Mouse (Mus musculus) limb, embryonic 15.5 days (tissue): ENCODE results near the gene Myt1. TPM values are rescaled to one million over a fixed set of nuclear protein-coding genes. Genes with fewer than 3 reads are reported as not detected.

Experiments used
- ATAC-seq: fragments of 200-750 bp; cut with Nextera tagmentation; 2 replicates; pipeline ENCODE4 v1.8.0; 2017; ENCODE audit warnings: low read depth, moderate TSS enrichment; ENCODE audit not compliant: insufficient number of reproducible peaks, low FRiP score, low TSS enrichment
- H3K27ac ChIP-seq: fragments of 300-500 bp; sonication (generic); 2 replicates; pipeline ENCODE4 v1.5.1; 2015; ENCODE audit warnings: moderate library complexity, mild to moderate bottlenecking, inconsistent platforms
- H3K27me3 ChIP-seq: fragments of 300-500 bp; sonication (generic); 2 replicates; pipeline ENCODE4 v1.6.1; 2015; ENCODE audit warnings: inconsistent platforms
- H3K36me3 ChIP-seq: fragments of 300-500 bp; sonication (generic); 2 replicates; pipeline ENCODE4 v1.6.1; 2015; ENCODE audit warnings: inconsistent platforms
- H3K4me1 ChIP-seq: fragments of 300-500 bp; sonication (generic); 2 replicates; pipeline ENCODE4 v1.6.1; 2015; ENCODE audit warnings: inconsistent platforms
- H3K4me2 ChIP-seq: fragments of 300-500 bp; sonication (generic); 2 replicates; pipeline ENCODE4 v1.6.1; 2015; ENCODE audit warnings: mild to moderate bottlenecking, inconsistent platforms
- H3K4me3 ChIP-seq: fragments of 300-500 bp; sonication (generic); 2 replicates; pipeline ENCODE4 v1.5.1; 2015; ENCODE audit warnings: mild to moderate bottlenecking, inconsistent platforms
- H3K9ac ChIP-seq: fragments of 300-500 bp; sonication (generic); 2 replicates; pipeline ENCODE4 v1.6.1; 2015; ENCODE audit warnings: inconsistent platforms
- H3K9me3 ChIP-seq: fragments of 300-500 bp; sonication (generic); 2 replicates; pipeline ENCODE4 v1.6.1; 2016; ENCODE audit warnings: inconsistent platforms
- WGBS: fragments of 180-500 bp; shearing (Covaris S2); methylation state at CpG from one replicate; pipeline ENCODE4 v1.1.7; 2015; 5-methylcytosine and 5-hydroxymethylcytosine counted together
- polyA plus RNA-seq: library from polyadenylated mRNA; unstranded; fragments of >200 nt; fragmentation: Nextera tagmentation; extraction: Ambion mirVana; gene quantifications from 2 replicates; pipeline ENCODE4 v1.2.1, GENCODE M21; 2015

Gene Myt1
- polyA plus RNA-seq, 1 experiment from 2014 or later, result not detected

DNA sequence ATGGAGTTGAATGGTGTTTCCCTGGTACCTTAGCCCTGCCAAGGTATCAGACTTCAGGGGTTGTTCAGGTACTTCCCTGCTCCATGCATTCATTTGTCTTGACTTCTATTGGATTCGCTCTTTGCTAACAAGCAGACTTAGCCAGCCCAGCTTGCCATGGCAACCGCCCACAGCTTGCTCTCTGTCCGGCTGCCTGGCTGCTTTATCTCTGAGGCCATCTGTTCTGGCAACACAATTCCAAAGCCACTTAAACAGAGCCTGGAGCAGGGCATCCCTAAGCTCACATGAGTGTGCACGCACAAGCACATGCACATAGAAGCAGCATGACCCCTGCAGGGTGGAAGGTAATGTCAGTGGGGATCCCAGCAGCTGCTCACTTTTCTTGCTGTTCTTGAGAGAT is 4.1 kb upstream of the Myt1 start:
- Histone ChIP-seq H3K27ac (no peak overlapping the region), H3K9ac (no peak overlapping the region), H3K4me3 (no peak overlapping the region), H3K4me1 (no peaks in the 10 kb centered on the region; the same call in 1 of the 2 replicates), H3K4me2 (no peak overlapping the region), H3K9me3 (no peaks in the 10 kb centered on the region), H3K27me3 (0 out of 2 replicates have a peak, but pooled peaks cover 8% of the 10 kb centered on the region), H3K36me3 (no peaks in the 10 kb centered on the region)
- ATAC-seq, result no peak
- WGBS, result 49% methylated on average over 4 of the region's 4 CpGs

DNA sequence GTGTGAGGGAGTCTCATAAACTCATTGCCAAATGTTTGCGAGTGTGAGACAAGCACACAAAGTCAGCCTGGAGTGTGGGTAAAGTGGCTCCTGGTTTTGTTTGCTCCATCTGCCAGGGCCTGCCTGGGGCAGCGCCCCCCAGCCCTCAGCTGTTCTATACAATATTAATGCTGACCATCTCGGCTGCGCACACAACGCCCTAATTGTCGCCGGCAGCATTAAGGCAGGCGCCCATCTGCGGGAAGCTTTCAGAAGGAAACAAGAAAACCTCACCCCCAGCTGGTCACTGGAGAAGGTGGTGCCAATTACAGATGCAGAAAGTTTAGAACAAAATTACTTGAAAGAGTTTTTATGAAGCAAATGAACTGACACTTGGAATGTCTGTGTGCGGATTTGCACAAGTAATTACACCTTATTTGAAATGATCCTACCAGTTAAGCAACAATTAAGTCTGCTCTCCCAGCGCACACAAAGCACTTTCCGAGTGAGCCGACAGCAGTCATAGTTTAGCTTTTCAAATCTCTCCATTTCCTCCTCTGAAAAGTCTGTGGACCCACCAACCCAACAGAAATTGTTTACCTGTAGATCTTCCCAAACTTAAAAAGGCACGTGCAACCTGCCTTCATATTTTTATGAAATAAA is 875 bp downstream of the Myt1 start:
- Histone ChIP-seq H3K4me3 (no peak overlapping the region), H3K9ac (no peak overlapping the region), H3K36me3 (no peaks in the 10 kb centered on the region), H3K9me3 (no peaks in the 10 kb centered on the region), H3K27me3 (0 out of 2 replicates have a peak, but pooled peaks cover 10% of the 10 kb centered on the region), H3K27ac (no peak overlapping the region), H3K4me1 (no peaks in the 10 kb centered on the region; the same call in 1 of the 2 replicates), H3K4me2 (no peak overlapping the region)
- 25% methylated on average over 14 of the region's 14 CpGs for WGBS
- no peak for ATAC-seq

DNA sequence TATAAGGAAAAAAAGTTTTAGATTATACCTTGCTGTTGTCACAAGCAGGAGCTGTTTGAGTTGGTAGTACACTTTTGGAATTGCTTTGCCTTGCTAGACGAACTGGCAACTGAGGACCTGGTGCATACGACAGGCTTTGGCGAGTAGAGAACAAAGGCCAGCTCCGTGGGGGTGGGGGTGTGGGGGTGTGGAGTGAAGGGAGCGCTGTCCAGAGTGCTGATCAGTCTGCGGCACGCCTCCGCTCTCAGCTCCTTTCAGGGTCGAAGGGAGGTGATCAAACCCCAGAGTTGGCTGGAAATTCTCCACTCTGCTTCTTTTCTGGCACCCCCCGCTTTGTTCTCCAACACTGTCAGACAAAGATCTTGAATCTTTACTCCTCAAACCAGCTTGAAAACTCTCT is 1.5 kb downstream of the Myt1 start:
- WGBS, result 1% methylated on average over 10 of the region's 10 CpGs
- H3K27ac ChIP-seq, result no peak overlapping the region
- ATAC-seq, result no peak

DNA sequence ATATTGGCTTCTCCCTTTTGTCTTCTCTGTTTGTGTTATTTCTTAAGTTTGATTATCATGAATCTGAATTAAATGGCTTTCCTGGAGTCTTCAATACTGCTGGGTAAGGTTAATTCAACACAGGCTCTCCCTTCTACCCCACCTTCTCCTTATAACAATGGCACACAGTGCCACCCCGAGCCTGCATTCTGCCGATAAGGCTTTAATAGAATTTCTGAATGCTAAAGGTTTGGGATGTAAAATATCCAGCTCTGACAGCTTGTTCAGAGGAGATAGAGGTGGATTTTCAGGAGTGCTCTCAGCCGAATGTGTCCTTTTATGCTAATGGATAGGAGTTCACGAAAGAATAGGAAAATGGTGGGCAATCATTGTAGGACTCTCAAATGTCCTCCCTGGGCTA is 2.1 kb downstream of the Myt1 start:
- no peak overlapping the region for H3K9ac ChIP-seq
- no peak for ATAC-seq
- H3K4me2 ChIP-seq, result no peak overlapping the region
- H3K9me3 ChIP-seq, result no peaks in the 10 kb centered on the region
- no peaks in the 10 kb centered on the region; the same call in 1 of the 2 replicates for H3K4me1 ChIP-seq
- no peaks in the 10 kb centered on the region for H3K36me3 ChIP-seq
- WGBS, result 76% methylated on average over 4 of the region's 4 CpGs
- H3K4me3 ChIP-seq, result no peak overlapping the region
- 0 out of 2 replicates have a peak, but pooled peaks cover 10% of the 10 kb centered on the region for H3K27me3 ChIP-seq
- no peak overlapping the region for H3K27ac ChIP-seq

More for the DNA sequence above, 1.5 kb downstream of the Myt1 start:
- Histone ChIP-seq H3K36me3 (no peaks in the 10 kb centered on the region), H3K4me3 (no peak overlapping the region), H3K4me1 (no peaks in the 10 kb centered on the region; the same call in 1 of the 2 replicates), H3K9ac (no peak overlapping the region), H3K4me2 (no peak overlapping the region), H3K9me3 (no peaks in the 10 kb centered on the region), H3K27me3 (0 out of 2 replicates have a peak, but pooled peaks cover 10% of the 10 kb centered on the region)

DNA sequence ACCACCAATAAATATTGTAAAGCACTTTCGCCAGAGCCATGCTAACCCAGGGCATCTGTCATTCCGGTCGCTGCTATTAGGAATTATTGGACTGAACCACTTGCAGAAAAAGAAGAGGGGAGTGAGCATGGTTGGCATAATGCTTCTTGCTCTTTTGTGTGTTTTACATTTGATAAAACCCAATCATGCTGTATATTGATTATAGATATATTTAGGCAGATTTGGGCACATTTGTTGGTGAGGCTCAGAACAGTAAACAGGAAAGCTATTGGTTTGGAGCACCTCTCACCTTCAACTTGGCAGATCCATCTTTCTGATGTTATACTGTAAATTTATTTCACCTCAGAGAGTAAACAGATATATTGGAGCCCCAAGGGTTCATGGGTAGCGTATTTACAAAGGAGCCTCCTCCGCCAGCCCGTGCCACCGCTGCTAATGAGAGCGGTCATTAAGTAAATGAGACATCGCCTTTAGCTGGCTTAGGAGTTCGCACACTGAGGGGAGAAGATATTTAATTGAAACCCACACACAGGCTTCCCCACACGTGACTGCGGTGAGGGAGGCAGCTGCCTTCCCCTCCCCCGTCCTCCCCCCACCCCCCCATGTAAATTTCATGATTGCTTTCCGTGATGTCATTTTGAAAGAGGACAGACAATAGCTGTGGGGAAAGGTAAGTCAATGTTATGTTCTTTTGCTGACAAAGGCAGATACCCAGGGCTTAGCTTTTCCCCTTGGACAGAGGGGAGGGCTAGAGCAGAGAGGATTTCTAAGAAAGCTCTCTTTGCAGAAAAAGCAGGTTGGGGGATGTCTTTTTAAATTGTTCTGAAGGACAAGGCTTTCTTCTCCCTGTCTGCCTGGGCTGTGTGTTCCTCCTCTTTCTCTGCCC is 3.8 kb downstream of the Myt1 start:
- 0 out of 2 replicates have a peak, but pooled peaks cover 10% of the 10 kb centered on the region for H3K27me3 ChIP-seq
- no peak overlapping the region for H3K4me2 ChIP-seq
- H3K4me1 ChIP-seq, result no peaks in the 10 kb centered on the region; the same call in 1 of the 2 replicates
- 40% methylated on average over 14 of the region's 14 CpGs for WGBS
- H3K9me3 ChIP-seq, result no peaks in the 10 kb centered on the region
- no peaks in the 10 kb centered on the region for H3K36me3 ChIP-seq
- no peak overlapping the region for H3K4me3 ChIP-seq
- H3K9ac ChIP-seq, result no peak overlapping the region
- no peak overlapping the region for H3K27ac ChIP-seq
- no peak for ATAC-seq

DNA sequence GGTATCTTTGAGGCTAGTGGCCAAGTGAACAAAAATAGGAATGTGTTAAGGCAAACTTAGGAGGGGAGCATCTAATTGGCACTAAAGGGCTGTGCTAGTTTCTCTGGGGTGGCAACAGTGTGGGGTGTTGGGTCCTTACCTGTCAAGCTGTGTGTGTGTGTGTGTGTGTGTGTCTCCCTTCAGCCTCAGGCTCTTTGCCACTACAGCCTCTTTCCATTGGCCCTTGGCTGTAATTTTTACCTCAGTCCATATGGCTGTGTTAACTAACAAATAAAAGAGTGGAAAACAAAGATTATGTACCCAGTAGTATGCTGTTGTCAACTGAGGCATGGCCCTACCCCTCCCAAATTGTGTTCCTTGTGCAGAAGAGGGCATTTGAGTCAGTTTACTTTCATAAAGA is 5.3 kb downstream of the Myt1 start:
- Histone ChIP-seq H3K4me1 (no peaks in the 10 kb centered on the region), H3K9me3 (no peaks in the 10 kb centered on the region), H3K27ac (no peak overlapping the region), H3K27me3 (0 out of 2 replicates have a peak, but pooled peaks cover 3% of the 10 kb centered on the region), H3K9ac (no peak overlapping the region), H3K4me2 (no peak overlapping the region), H3K36me3 (no peaks in the 10 kb centered on the region), H3K4me3 (no peak overlapping the region)
- ATAC-seq, result no peak

DNA sequence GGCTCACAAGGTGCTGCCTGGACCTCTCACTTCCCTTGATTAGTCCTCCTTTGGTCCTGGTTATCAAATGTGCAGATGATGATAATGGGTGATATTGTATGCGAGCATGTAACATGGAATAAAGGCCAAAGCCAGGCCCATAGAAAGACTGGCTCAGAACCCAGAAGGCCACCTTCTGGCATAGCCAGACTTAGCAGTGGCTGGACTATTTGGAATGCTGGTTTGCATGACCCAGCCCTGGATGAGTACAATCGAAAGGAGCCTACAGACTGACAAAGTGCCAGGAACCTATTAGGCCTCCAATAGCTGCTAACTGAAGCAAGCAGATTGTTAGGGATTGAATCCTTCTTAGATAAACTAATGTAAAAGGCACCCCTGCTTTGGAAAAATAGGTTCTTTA is 6.3 kb downstream of the Myt1 start:
- Histone ChIP-seq H3K9ac (no peak overlapping the region), H3K4me1 (no peaks in the 10 kb centered on the region), H3K27ac (no peak overlapping the region), H3K4me2 (no peak overlapping the region), H3K36me3 (no peaks in the 10 kb centered on the region), H3K9me3 (no peaks in the 10 kb centered on the region), H3K4me3 (no peak overlapping the region), H3K27me3 (0 out of 2 replicates have a peak, but pooled peaks cover 2% of the 10 kb centered on the region)
- ATAC-seq, result no peak
- 80% methylated on average over 2 of the region's 2 CpGs for WGBS

DNA sequence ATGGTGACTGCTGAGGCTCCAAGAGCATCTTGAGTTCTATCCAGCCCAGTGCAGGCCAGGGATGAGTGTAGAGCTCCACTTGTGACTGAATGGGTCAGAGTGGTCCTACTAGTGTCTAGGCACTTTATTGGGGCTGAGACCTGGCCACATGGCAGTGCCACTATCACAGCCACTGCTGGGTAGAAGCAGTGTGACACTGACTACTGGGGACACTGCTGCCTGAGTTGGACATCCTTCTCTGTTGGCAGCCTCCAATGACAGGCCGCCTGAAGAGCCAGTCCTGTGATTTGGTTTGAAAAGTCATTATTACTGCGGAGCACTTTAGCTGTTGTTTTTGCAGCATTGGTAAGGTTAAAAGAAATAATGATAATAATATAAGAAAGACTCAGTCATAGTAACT is 10.1 kb downstream of the Myt1 start:
- ATAC-seq, result no peak
- no peak overlapping the region for H3K27ac ChIP-seq
- no peak overlapping the region for H3K4me3 ChIP-seq
- H3K36me3 ChIP-seq, result no peaks in the 10 kb centered on the region
- no peaks in the 10 kb centered on the region for H3K9me3 ChIP-seq
- no peaks in the 10 kb centered on the region for H3K27me3 ChIP-seq
- H3K9ac ChIP-seq, result no peak overlapping the region
- H3K4me2 ChIP-seq, result no peak overlapping the region
- WGBS, result 67% methylated on average over 2 of the region's 2 CpGs
- no peaks in the 10 kb centered on the region for H3K4me1 ChIP-seq

DNA sequence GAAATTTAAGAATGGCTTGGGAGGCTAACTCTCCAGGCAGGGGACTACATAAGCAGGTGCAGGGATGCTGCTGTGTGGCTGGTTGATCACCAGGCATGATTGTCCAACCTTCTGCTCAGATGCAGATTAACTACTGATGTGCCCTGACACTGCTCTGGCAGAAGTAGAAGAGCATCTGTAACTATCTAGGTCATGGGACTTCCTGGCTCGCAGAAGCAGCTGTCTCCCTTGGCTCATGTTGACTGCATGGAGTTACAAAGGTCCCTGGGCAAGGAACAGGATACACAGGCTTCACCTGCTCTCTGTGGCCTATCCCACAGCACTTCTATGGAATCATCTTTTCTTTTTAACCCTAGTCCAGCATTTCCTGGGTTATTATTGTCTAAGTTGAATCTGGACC is 12.7 kb downstream of the Myt1 start:
- H3K27ac ChIP-seq, result no peak overlapping the region
- 81% methylated on average over 1 of the region's 1 CpGs for WGBS
- H3K4me1 ChIP-seq, result no peaks in the 10 kb centered on the region
- H3K4me2 ChIP-seq, result no peak overlapping the region
- H3K9me3 ChIP-seq, result no peaks in the 10 kb centered on the region
- no peak overlapping the region for H3K9ac ChIP-seq
- ATAC-seq, result no peak
- H3K27me3 ChIP-seq, result no peaks in the 10 kb centered on the region
- no peaks in the 10 kb centered on the region for H3K36me3 ChIP-seq
- H3K4me3 ChIP-seq, result no peak overlapping the region

DNA sequence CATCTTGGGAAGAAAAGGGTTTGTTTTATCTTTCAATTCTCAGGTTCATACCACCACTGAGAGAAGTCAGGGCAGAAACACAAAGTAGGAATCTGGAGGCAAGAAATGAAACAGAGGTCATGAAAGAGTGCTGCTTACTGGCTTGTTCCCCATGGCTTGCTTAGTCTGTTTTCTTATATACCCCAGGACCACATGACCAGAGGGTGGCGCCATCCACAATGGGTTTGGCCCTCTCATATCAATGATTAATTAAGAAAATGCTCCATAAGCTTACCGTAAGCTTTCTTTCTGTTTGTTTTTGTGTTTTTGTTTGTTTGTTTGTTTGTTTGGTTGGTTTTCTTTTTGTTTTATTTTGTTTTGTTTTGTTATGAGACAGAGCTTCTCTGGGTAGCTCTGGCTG is 14.6 kb downstream of the Myt1 start:
- no peak overlapping the region for H3K27ac ChIP-seq
- no peak overlapping the region for H3K4me3 ChIP-seq
- ATAC-seq, result no peak
- no peaks in the 10 kb centered on the region for H3K36me3 ChIP-seq
- WGBS, result 52% methylated on average over 2 of the region's 2 CpGs
- H3K4me1 ChIP-seq, result no peaks in the 10 kb centered on the region
- H3K9ac ChIP-seq, result no peak overlapping the region
- no peaks in the 10 kb centered on the region for H3K9me3 ChIP-seq
- H3K4me2 ChIP-seq, result no peak overlapping the region
- no peaks in the 10 kb centered on the region for H3K27me3 ChIP-seq

DNA sequence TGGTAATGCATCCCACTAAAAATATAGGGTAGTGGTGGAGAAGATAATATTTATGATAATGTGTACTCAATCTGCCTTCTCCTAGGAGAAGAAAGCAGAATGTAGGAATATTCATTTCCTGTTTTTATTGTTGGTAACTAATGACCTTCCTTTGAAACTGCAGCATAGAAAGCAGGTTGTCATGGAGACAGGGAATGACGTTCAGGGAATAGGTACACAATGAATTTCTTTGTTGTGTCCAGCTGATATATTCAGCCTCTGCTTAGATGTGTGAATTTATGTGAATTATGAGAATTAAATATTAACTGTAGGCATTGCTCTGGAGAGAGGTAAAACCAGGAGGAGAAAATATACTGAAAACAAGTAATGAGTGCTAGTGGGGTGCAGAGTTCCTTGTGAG is 18.3 kb downstream of the Myt1 start:
- H3K4me3 ChIP-seq, result no peak overlapping the region
- H3K4me2 ChIP-seq, result no peak overlapping the region
- 30% methylated on average over 1 of the region's 1 CpGs for WGBS
- H3K4me1 ChIP-seq, result no peaks in the 10 kb centered on the region
- no peak for ATAC-seq
- no peak overlapping the region for H3K27ac ChIP-seq
- no peaks in the 10 kb centered on the region for H3K27me3 ChIP-seq
- no peaks in the 10 kb centered on the region for H3K9me3 ChIP-seq
- H3K9ac ChIP-seq, result no peak overlapping the region
- H3K36me3 ChIP-seq, result no peaks in the 10 kb centered on the region

DNA sequence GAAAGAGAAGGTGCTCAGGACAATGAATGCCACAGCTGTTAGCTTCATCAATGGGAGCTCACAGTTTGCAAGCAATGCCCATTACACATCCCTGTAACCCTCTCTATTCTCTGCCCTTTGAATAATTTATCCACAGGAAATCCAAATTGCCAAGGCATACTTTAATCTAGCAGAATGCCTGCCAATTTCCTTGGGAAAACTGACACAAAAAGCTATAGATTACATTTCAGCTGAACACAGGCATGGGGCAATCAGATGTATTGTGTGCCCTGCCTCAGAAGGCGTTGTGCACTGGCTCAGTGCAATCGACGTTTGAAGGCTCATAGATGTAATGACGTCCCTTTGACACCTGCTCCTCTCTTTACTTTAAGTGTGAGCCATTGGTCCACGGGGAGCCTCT is 24.7 kb downstream of the Myt1 start:
- Histone ChIP-seq H3K4me2 (no peak overlapping the region), H3K9me3 (no peaks in the 10 kb centered on the region), H3K9ac (no peak overlapping the region), H3K27me3 (no peaks in the 10 kb centered on the region), H3K27ac (no peak overlapping the region), H3K4me3 (no peak overlapping the region), H3K36me3 (no peaks in the 10 kb centered on the region), H3K4me1 (no peaks in the 10 kb centered on the region)
- ATAC-seq, result no peak
- 74% methylated on average over 5 of the region's 5 CpGs for WGBS
